In genomic region chr8:71927779-71928178, GRCm38 (mm10) we compare ENCODE assay signal across 1 mouse cellular context.
TF ChIP-seq lines count a peak whose summit lies in the region.

No protein-coding gene starts in this region.

TF ChIP-seq in MEL, 35 proteins besides CTCF, POLR2A, EP300 and RAD21 (continued from another document):
- TF ChIP-seq GATA1 (IDR thresholded peaks at IDR 0.05; ENCODE audit: low read depth, low read length), result peak; percentile 78
- TF ChIP-seq UBTF (IDR thresholded peaks at IDR 0.05; ENCODE audit: borderline replicate concordance, insufficient read depth, low read depth, low read length), result no peak
- TF ChIP-seq TBP (IDR thresholded peaks at IDR 0.05; ENCODE audit: low read depth, low read length), result no peak
- no peak for TF ChIP-seq POLR2AphosphoS5 (IDR thresholded peaks at IDR 0.05; ENCODE audit: borderline replicate concordance, low read depth, low read length)
- no peak for TF ChIP-seq CHD2 (IDR thresholded peaks at IDR 0.05; ENCODE audit: low read length)
- TF ChIP-seq MYC (IDR thresholded peaks at IDR 0.05; ENCODE audit: low read depth, low read length), result peak; percentile 53; the same call in 1 of the 2 replicates
- peak; percentile 44; the same call in 1 of the 2 replicates for TF ChIP-seq MAFK (IDR thresholded peaks at IDR 0.05; ENCODE audit: borderline replicate concordance, low read depth, low read length)
- peak; percentile 80 for TF ChIP-seq ETS1 (IDR thresholded peaks at IDR 0.05; ENCODE audit: low read depth, low read length)
TF ChIP-seq in MEL: peak in this region for 10.
